Mouse (Mus musculus) liver, adult 2 months (tissue): ENCODE data around the gene Olfr1299. TPM values are rescaled to one million over a fixed set of nuclear protein-coding genes. Genes with fewer than 3 reads are reported as not detected.

Experiments
- DNase-seq: peaks from one replicate; pipeline ENCODE4 v3.0.0-alpha.2; 2011; ENCODE audit warnings: low read depth, low spot score; ENCODE audit errors: extremely low read depth
- H3K27ac ChIP-seq: fragments of 200-500 bp; replicated peaks from 2 replicates; pipeline ENCODE4 v1.5.1; 2012; ENCODE audit warnings: low read depth, mild to moderate bottlenecking, control low read depth, inconsistent platforms, low read length; ENCODE audit not compliant: insufficient read depth
- H3K27me3 ChIP-seq: fragments of 200-500 bp; 2 replicates; pipeline ENCODE4 v1.6.1; 2012; ENCODE audit warnings: mild to moderate bottlenecking, moderate library complexity, low read length, inconsistent platforms; ENCODE audit not compliant: control insufficient read depth, insufficient read depth
- H3K36me3 ChIP-seq: fragments of 200-500 bp; 2 replicates; pipeline ENCODE4 v1.6.1; 2012; ENCODE audit warnings: low read length, inconsistent platforms; ENCODE audit not compliant: control insufficient read depth, insufficient read depth
- H3K4me1 ChIP-seq: fragments of 200-500 bp; 2 replicates; pipeline ENCODE4 v1.6.1; 2011; ENCODE audit warnings: low read length; ENCODE audit not compliant: control insufficient read depth, insufficient read depth
- H3K4me3 ChIP-seq: fragments of 200-500 bp; 2 replicates; pipeline ENCODE4 v1.5.1; 2011; ENCODE audit warnings: low read depth, mild to moderate bottlenecking, control low read depth, low read length, moderate library complexity; ENCODE audit not compliant: insufficient read depth
- H3K79me2 ChIP-seq: fragments of 200-500 bp; 2 replicates; pipeline ENCODE4 v1.6.1; 2012; ENCODE audit warnings: inconsistent platforms, mild to moderate bottlenecking, low read length, moderate library complexity; ENCODE audit not compliant: control insufficient read depth, insufficient read depth
- H3K9ac ChIP-seq: fragments of 200-500 bp; 2 replicates; pipeline ENCODE4 v1.6.1; 2012; ENCODE audit warnings: low read depth, mild to moderate bottlenecking, control low read depth, inconsistent platforms, low read length
- CTCF ChIP-seq: fragments of 200-500 bp; IDR thresholded peaks from 2 replicates; pipeline ENCODE4 v1.5.1; 2011; ENCODE audit warnings: low read depth, low read length, control low read depth
- POLR2A ChIP-seq: fragments of 200-500 bp; IDR thresholded peaks from 2 replicates; pipeline ENCODE4 v1.6.1; 2011; ENCODE audit warnings: low read length, control low read depth; ENCODE audit not compliant: insufficient read depth; ENCODE audit errors: extremely low read depth
- WGBS: fragments of 180-500 bp; shearing (Covaris S2); methylation state at CpG from one replicate; pipeline ENCODE4 v1.1.7; 2018; 5-methylcytosine and 5-hydroxymethylcytosine counted together
- polyA plus RNA-seq: library from polyadenylated mRNA; depleted of rRNA; stranded (reverse); fragments of >200 nt; gene quantifications from 2 replicates; pipeline ENCODE4 v1.2.3, GENCODE M21; 2012; rRNA removed
- total RNA-seq: library from RNA; depleted of rRNA; stranded (reverse); fragments of >200 nt; gene quantifications from 2 replicates; pipeline ENCODE4 v1.2.3, GENCODE M21; 2014; rRNA removed

The Olfr1299 gene
- total RNA-seq (not detected in 2 replicates), polyA plus RNA-seq (not detected in 2 replicates)

DNA sequence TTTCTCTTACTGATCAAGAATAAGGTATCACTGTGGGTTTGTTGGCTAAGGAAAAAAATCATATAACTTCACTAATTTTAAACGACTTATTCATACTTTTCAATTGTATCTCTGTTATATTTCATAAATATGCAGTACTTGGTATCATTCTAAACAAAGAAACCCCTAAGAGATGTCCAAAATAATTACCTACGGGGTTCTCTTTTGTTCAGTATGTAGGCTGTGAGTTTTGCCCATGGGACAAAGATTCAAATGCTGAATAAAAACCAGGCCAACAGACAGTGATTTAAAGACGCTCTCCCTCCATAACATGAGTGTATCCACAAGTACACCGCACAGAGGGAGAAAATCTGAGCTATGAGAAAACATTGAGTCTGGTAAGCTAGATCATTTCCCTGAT, at the start of gene Olfr1299:
Gene Olfr1299, plus strand, starts transcription at position 301 of the 400 bp plus-strand sequence.
- WGBS: 65% methylated on average over 4 of the region's 4 CpGs
- H3K4me1 ChIP-seq: no peaks in the 10 kb centered on the region
- no peak within 1 kb of the TSS for H3K4me3 ChIP-seq
- no peak for TF ChIP-seq POLR2A
- TF ChIP-seq CTCF: no peak
- no peaks in the 10 kb centered on the region for H3K79me2 ChIP-seq
- H3K27me3 ChIP-seq: no peaks in the 10 kb centered on the region
- DNase-seq: no peak
- H3K9ac ChIP-seq: no peak within 1 kb of the TSS
- no peaks in the 10 kb centered on the region for H3K36me3 ChIP-seq
- no peak within 1 kb of the TSS for H3K27ac ChIP-seq

DNA sequence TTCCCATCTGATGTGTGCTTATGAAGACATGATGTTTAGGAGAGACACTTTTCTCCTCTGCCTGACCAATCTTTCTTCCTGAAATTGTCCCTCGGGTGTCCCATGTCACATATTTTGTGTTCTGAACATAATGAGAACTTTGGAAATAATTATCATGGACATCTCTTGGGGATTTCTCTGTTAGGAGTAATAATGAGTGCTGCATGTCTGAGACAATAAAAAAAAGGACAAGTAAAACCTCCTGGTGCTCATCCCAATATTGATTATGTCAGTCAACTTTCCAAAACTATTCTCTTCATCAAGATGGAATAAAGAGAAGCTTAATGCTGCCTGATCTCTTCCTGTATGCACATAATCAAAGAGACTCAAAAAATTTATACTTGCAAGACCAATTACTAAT, 34.8 kb upstream of the Olfr1299 start, which contains the start of gene Olfr1297:
Gene Olfr1297, minus strand, starts transcription at position 101 of the 400 bp plus-strand sequence.
- no peak within 1 kb of the TSS for H3K27ac ChIP-seq
- WGBS: 45% methylated on average over 1 of the region's 1 CpGs

GRCm38 (mm10) chr2:111649101-111649500, 12.1 kb upstream of the Olfr1299 start, which contains the start of gene Olfr1298:
TSS of gene Olfr1298 (minus strand) at chr2:111649201.
- Histone ChIP-seq H3K9ac (no peak within 1 kb of the TSS), H3K27me3 (no peaks in the 10 kb centered on the region), H3K79me2 (no peaks in the 10 kb centered on the region), H3K4me1 (no peaks in the 10 kb centered on the region), H3K36me3 (no peaks in the 10 kb centered on the region), H3K27ac (no peak within 1 kb of the TSS), H3K4me3 (no peak within 1 kb of the TSS)
- 76% methylated on average over 1 of the region's 1 CpGs for WGBS
- DNase-seq: no peak
- no peak for TF ChIP-seq POLR2A

More for the DNA sequence above, 34.8 kb upstream of the Olfr1299 start, which contains the start of gene Olfr1297:
- Histone ChIP-seq H3K27me3 (no peaks in the 10 kb centered on the region), H3K4me3 (no peak within 1 kb of the TSS), H3K79me2 (no peaks in the 10 kb centered on the region), H3K9ac (no peak within 1 kb of the TSS), H3K36me3 (no peaks in the 10 kb centered on the region), H3K4me1 (no peaks in the 10 kb centered on the region)
- DNase-seq: no peak
- TF ChIP-seq CTCF: no peak
- no peak for TF ChIP-seq POLR2A

Other genes starting within 250 kb of the Olfr1299 start
- gene Olfr1286, start 238.3 kb upstream of the Olfr1299 start, total RNA-seq: not detected in 2 replicates
- gene Olfr1286, start 238.3 kb upstream of the Olfr1299 start, polyA plus RNA-seq: not detected in 2 replicates
- gene Olfr1287, start 212.3 kb upstream of the Olfr1299 start, total RNA-seq: not detected in 2 replicates
- gene Olfr1287, start 212.3 kb upstream of the Olfr1299 start, polyA plus RNA-seq: not detected in 2 replicates
- not detected in 2 replicates for gene Olfr1288, start 187.3 kb upstream of the Olfr1299 start, total RNA-seq
- gene Olfr1288, start 187.3 kb upstream of the Olfr1299 start, polyA plus RNA-seq: not detected in 2 replicates
- not detected in 2 replicates for gene Olfr1289, start 180.6 kb upstream of the Olfr1299 start, total RNA-seq
- gene Olfr1289, start 180.6 kb upstream of the Olfr1299 start, polyA plus RNA-seq: not detected in 2 replicates
- gene Olfr1290, start 167.6 kb upstream of the Olfr1299 start, total RNA-seq: not detected in 2 replicates
- not detected in 2 replicates for gene Olfr1290, start 167.6 kb upstream of the Olfr1299 start, polyA plus RNA-seq
- not detected in 2 replicates for gene Olfr1291-ps1, start 164.2 kb upstream of the Olfr1299 start, total RNA-seq
- gene Olfr1291-ps1, start 164.2 kb upstream of the Olfr1299 start, polyA plus RNA-seq: not detected in 2 replicates
- gene Olfr1293-ps, start 136.2 kb upstream of the Olfr1299 start, total RNA-seq: not detected in 2 replicates
- gene Olfr1293-ps, start 136.2 kb upstream of the Olfr1299 start, polyA plus RNA-seq: not detected in 2 replicates
- gene Olfr1294, start 121.1 kb upstream of the Olfr1299 start, total RNA-seq: not detected in 2 replicates
- not detected in 2 replicates for gene Olfr1294, start 121.1 kb upstream of the Olfr1299 start, polyA plus RNA-seq
- gene Olfr1295, start 91.7 kb upstream of the Olfr1299 start, total RNA-seq: not detected in 2 replicates
- gene Olfr1295, start 91.7 kb upstream of the Olfr1299 start, polyA plus RNA-seq: not detected in 2 replicates
- gene Olfr1297, start 34.9 kb upstream of the Olfr1299 start, total RNA-seq: not detected in 2 replicates
- gene Olfr1297, start 34.9 kb upstream of the Olfr1299 start, polyA plus RNA-seq: not detected in 2 replicates
- gene Olfr1298, start 12.2 kb upstream of the Olfr1299 start, total RNA-seq: not detected in 2 replicates
- not detected in 2 replicates for gene Olfr1298, start 12.2 kb upstream of the Olfr1299 start, polyA plus RNA-seq
- not detected in 2 replicates for gene Olfr1301, start 89.6 kb downstream of the Olfr1299 start, total RNA-seq
- gene Olfr1301, start 89.6 kb downstream of the Olfr1299 start, polyA plus RNA-seq: not detected in 2 replicates
- not detected in 2 replicates for gene Olfr1302, start 116.0 kb downstream of the Olfr1299 start, total RNA-seq
- gene Olfr1302, start 116.0 kb downstream of the Olfr1299 start, polyA plus RNA-seq: not detected in 2 replicates
- gene Olfr1303, start 158.9 kb downstream of the Olfr1299 start, total RNA-seq: not detected in 2 replicates
- not detected in 2 replicates for gene Olfr1303, start 158.9 kb downstream of the Olfr1299 start, polyA plus RNA-seq
- gene Olfr1305, start 215.7 kb downstream of the Olfr1299 start, total RNA-seq: not detected in 2 replicates
- not detected in 2 replicates for gene Olfr1305, start 215.7 kb downstream of the Olfr1299 start, polyA plus RNA-seq